7 mouse cellular contexts compared by ENCODE assay signal in genomic region chr10:76622928-76623680, GRCm38 (mm10). TPM values are rescaled to one million over a fixed set of nuclear protein-coding genes. Genes with fewer than 3 reads are reported as not detected.
DNase-seq lines count a peak whose midpoint lies in the region; ATAC-seq lines count a peak whose summit lies in the region.

TSS of gene Col6a2 (minus strand) at chr10:76623630.

- WGBS in limb, embryonic 10.5 days: 3% methylated on average over 31 of the region's 31 CpGs
- 2% methylated on average over 30 of the region's 31 CpGs for WGBS in midbrain, embryonic 15.5 days
- WGBS in stomach, embryonic 14.5 days: 3% methylated on average over 30 of the region's 31 CpGs

- ATAC-seq in midbrain, embryonic 15.5 days (replicated peaks): peak; percentile 69
- ATAC-seq in stomach, embryonic 14.5 days (ENCODE audit: insufficient number of reproducible peaks, insufficient read depth, low FRiP score, low read depth): peak; percentile 91

- DNase-seq in adrenal gland, postnatal 10 days: peak; percentile 95
- peak; percentile 97 for DNase-seq in embryo, embryonic 9.5 days (ENCODE audit: extremely low spot score)
- DNase-seq in heart, adult 11 months: peak; percentile 99
- peak; percentile 77 for DNase-seq in kidney, adult 18-20 months
- peak; percentile 98 for DNase-seq in limb, embryonic 10.5 days (ENCODE audit: low spot score)

- peak within 1 kb of the TSS; percentile 58 for H3K4me2 ChIP-seq in midbrain, embryonic 15.5 days
- H3K4me2 ChIP-seq in stomach, embryonic 14.5 days (replicated peaks; ENCODE audit: low read depth, low read length): peak within 1 kb of the TSS; percentile 65

- peaks cover 14% of the 10 kb centered on the region; the same call in 1 of the 2 replicates for H3K27me3 ChIP-seq in limb, embryonic 10.5 days (ENCODE audit: low read depth, poor library complexity, severe bottlenecking)
- H3K27me3 ChIP-seq in midbrain, embryonic 15.5 days (replicated peaks): no peaks in the 10 kb centered on the region
- no peaks in the 10 kb centered on the region for H3K27me3 ChIP-seq in stomach, embryonic 14.5 days (ENCODE audit: control insufficient read depth, insufficient read depth, low read length)

- H3K27ac ChIP-seq in limb, embryonic 10.5 days: peak within 1 kb of the TSS; percentile 87
- H3K27ac ChIP-seq in midbrain, embryonic 15.5 days: no peak within 1 kb of the TSS
- H3K27ac ChIP-seq in stomach, embryonic 14.5 days (ENCODE audit: low read length): peak within 1 kb of the TSS; percentile 70

- H3K9ac ChIP-seq in midbrain, embryonic 15.5 days: peak within 1 kb of the TSS; percentile 20
- H3K9ac ChIP-seq in stomach, embryonic 14.5 days (replicated peaks; ENCODE audit: low read depth, low read length): peak within 1 kb of the TSS; percentile 39

- peaks cover 17% of the 10 kb centered on the region for H3K4me1 ChIP-seq in limb, embryonic 10.5 days
- 0 out of 2 replicates have a peak, but pooled peaks cover 4% of the 10 kb centered on the region for H3K4me1 ChIP-seq in midbrain, embryonic 15.5 days
- H3K4me1 ChIP-seq in stomach, embryonic 14.5 days (ENCODE audit: control insufficient read depth, insufficient read depth, low read length): peaks cover 19% of the 10 kb centered on the region; the same call in 1 of the 2 replicates

- H3K36me3 ChIP-seq in limb, embryonic 10.5 days: no peaks in the 10 kb centered on the region
- H3K36me3 ChIP-seq in midbrain, embryonic 15.5 days (replicated peaks): no peaks in the 10 kb centered on the region
- no peaks in the 10 kb centered on the region for H3K36me3 ChIP-seq in stomach, embryonic 14.5 days (ENCODE audit: control insufficient read depth, insufficient read depth, low read length)

- H3K4me3 ChIP-seq in limb, embryonic 10.5 days: peak within 1 kb of the TSS; percentile 59
- peak within 1 kb of the TSS; percentile 27 for H3K4me3 ChIP-seq in midbrain, embryonic 15.5 days
- peak within 1 kb of the TSS; percentile 51 for H3K4me3 ChIP-seq in stomach, embryonic 14.5 days (ENCODE audit: low read depth, low read length)

- no peaks in the 10 kb centered on the region for H3K9me3 ChIP-seq in limb, embryonic 10.5 days (replicated peaks)
- H3K9me3 ChIP-seq in midbrain, embryonic 15.5 days: no peaks in the 10 kb centered on the region
- no peaks in the 10 kb centered on the region for H3K9me3 ChIP-seq in stomach, embryonic 14.5 days (ENCODE audit: control insufficient read depth, low read depth, low read length)

RNA-seq across cellular contexts. Expression of gene Col6a2, which starts in this region (rescaled TPM):
- 100 to 1,000 TPM; 136 to 144 TPM for total RNA-seq in adrenal gland, postnatal 10 days (2021)
- 5.5 and 9.5 TPM in 2 replicates for polyA plus RNA-seq in limb, embryonic 10.5 days (2016; fragmentation: Nextera tagmentation; extraction: Ambion mirVana)
- polyA plus RNA-seq in midbrain, embryonic 15.5 days (2015; fragmentation: Nextera tagmentation; extraction: Ambion mirVana): 17.0 and 19.1 TPM in 2 replicates
- polyA plus RNA-seq in stomach, embryonic 14.5 days (2014; fragmentation: Nextera tagmentation; extraction: Ambion mirVana): 148 and 176 TPM in 2 replicates
